Mouse (Mus musculus) megakaryocyte progenitor cell, adult 5-6 weeks (primary cell): Measurements from ENCODE around the gene Olfr961. TPM values are rescaled to one million over a fixed set of nuclear protein-coding genes. Genes with fewer than 3 reads are reported as not detected.

Experiments used
- ATAC-seq: replicated peaks from 2 replicates; pipeline ENCODE4 v1.8.0; 2016; ENCODE audit warnings: mild to moderate bottlenecking, moderate TSS enrichment, inconsistent platforms; ENCODE audit not compliant: poor library complexity
- total RNA-seq, 2 experiments: library from RNA; stranded (forward) in 1 of 2; stranded (reverse) in 1 of 2; fragments of 157-497, 149-512 nt in 1 of 2; fragments of 200-1000 nt in 1 of 2; gene quantifications; 2 replicates each; pipeline versions ENCODE4 v1.2.3 to v1.2.4; 2015 to 2017

Olfr961 gene
- total RNA-seq (2015) (not detected in 2 replicates), total RNA-seq (2017) (not detected in 2 replicates)

DNA sequence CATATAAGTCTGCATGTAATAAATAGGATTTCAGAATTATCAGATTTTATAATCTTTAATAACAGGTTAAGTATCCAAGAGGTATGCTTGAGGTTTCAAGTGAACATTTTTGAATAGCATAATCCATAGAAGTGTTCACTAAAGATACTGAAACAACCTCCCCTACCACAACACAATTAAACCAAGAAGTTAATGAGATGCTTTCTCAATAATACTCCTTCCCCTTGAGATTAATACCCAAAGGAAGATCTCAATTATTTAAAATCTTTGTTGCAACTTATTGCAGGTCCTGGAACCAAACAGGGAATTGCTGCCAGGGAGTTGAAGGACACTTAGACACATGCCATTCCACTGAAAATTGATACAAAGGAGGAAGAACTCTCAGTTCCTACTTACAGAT, at the start of gene Olfr961:
TSS of gene Olfr961 (plus strand) at position 301 of the 400 bp plus-strand sequence.
- no peak for ATAC-seq

DNA sequence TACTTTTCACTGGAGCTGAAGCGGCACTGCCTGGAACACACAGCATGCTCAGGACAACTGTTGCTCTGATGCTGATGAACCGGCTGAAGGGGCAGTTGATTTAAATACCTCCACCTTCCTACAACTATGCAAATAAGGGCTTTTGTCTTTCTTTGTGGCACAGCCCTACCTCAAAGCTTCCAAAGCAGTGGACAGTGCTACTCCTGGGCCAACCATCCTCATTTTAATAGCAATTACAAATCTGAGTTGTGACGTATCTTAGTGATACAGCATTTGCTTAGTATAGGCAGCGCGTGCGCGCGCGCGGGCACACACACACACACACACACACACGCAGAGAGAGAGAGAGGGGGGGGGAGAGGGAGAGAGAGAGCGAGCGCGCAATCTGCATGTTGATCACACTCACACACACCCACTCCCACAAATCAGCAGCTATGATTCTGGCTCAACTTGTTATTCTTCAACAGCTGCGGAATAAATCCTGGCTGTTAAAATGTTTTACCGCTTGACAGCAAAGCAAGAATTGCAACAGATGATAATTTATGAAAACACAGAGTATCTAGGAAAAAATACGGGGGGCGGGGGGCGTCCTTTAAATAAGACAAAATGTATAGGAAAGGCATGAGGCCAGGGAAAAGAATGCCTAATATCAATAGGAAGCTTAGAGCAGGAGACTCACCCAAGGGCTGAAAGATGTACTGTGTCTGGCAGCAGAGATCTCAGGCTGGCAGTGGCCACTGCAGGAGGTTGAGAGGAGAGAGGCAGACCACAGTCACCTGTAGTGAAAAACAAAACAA, 42.2 kb upstream of the Olfr961 start:
- no peak for ATAC-seq

DNA sequence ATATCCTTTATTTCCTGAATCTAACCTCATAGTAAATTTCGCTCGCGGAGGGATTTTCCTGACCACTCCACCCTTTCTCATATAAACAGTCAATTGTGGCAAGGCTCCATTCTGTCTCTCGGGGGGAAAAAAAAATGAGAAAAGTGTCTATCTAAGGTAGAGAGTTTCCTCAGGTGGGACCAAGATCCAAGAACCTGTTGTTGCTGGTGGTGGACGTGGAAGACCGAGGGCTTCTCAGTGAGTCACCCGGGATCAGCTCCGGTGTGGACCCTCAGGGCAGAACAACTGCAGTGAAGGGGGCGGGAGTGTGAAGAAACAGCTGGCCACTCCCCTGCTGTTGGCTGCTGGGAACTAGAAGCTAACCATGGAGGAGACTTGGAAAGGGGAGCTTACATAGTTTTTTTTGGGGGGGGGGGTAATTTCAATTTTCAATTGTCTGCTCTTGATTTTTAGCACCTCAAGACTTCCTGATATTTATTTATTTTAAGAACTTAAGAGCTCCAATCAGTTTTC, 41.5 kb upstream of the Olfr961 start:
- ATAC-seq = no peak

DNA sequence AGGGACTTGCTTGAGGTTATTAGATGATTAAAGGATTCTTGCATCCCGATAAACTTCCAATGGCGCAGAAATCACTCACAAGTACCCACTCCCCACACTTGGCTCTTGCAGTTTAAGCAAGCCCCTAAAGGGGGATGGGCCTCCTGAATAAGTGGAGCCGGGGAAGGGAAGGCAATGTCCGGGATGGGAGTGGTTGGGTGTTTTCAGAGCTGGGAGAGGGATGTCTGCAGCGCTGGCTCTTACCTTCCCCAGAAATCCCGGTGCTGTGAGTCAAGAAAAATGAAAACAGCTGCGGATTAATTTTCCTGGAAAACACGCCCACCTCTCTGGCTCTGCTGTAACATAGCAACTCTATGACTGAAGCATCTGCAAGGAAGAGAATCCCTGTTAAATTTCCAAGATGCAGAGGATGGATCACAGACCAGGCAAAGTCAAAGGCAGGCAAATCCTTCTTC, 40.9 kb upstream of the Olfr961 start, which contains the start of gene AW551984:
TSS of gene AW551984 (minus strand) at position 405 of the 455 bp plus-strand sequence.
- no peak for ATAC-seq

DNA sequence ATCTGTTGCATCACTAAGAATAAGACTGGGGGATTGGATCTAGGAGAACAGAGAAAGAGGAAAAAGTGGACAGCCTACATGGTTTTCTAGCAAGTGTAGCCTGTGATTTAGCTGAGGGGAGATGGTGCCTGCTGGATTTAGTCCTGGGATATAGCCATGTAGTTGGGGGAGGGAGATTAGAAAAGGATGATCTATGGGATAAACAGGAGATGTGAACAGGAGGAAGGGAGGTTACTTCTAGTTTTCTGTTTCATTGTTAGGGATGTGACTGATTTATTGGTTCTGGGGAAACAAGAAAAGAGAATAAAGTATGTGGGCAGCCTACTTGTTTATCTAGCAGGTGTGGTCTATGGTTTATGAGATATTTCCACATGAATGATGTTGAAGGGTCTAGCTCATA, 36.4 kb upstream of the Olfr961 start:
- ATAC-seq = no peak

DNA sequence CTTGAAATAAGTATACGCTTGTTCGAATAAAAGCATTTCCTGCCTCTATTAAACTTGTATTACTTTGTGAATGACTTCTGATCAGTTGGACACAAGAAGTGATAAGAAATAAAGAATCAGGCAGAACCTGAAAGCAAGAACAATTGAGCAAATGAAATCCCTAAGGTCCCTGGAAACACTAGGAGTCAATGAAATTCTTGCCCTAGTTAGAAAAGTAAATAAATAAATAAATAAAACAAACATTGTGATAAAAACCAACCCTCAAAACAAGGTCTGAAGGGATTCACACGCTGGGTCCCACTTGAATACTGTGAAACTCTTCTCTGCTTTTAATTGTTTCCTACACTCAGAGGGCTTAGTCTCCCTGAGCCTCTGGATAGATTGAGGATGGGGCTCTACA, 34.5 kb upstream of the Olfr961 start, which contains the start of gene Olfr148:
TSS of gene Olfr148 (plus strand) at position 301 of the 400 bp plus-strand sequence.
- ATAC-seq = no peak

DNA sequence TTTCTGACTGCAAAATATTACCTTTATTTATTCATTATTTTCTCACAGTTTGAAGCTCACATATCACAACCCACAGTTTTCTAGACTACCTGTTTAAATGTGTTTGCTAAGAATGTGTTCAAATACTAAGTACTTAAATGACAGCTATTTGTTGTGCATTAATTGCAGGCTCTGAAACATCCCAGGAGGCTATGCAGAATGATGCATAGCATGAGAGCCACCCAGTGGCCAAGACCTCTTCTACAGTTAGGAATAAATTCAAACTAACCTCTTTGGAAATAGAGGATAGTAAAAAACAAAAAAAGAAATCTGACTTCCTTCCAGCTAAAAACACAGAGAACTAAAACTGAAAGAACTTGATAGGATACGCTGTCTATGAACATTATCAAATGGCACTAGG, 32.9 kb upstream of the Olfr961 start:
- no peak for ATAC-seq

DNA sequence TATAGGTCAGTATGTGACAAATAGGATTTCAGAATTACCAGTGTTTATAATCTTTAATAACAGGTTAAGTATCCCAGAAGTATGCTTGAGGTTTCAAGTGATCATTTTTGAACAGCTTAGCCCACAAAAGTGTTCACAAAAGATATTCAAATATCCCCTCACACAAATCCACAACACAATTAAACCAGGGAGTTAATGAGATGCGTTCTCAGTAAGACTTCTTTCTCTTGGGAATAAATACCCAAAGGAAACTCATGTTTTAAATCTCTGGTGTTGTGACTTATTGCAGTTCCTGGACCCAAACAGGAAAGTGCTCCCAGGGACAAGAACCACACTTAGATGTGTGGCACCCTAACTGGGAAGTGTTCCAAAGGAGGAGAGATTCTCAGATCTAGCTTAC, 23.8 kb upstream of the Olfr961 start, which contains the start of gene Olfr960:
TSS of gene Olfr960 (plus strand) at position 301 of the 400 bp plus-strand sequence.
- no peak for ATAC-seq

DNA sequence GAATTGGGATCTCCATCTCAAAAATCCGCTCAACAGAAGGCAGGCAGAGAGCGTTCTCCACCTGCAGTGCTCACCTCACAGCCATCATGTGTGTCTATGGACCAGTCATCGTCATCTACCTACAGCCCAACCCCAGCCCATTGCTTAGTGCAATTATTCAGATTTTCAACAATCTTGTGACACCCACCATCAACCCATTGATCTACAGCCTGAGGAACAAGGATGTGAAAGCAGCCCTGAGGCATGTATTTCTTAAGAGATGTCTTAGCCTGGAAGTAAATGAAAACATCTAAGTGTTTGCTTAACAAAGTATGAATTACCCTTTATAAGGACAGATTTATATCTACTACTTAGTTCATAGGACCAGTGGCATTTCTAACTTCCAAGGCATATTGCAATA, 21.1 kb upstream of the Olfr961 start:
- no peak; the same call in 1 of the 2 replicates for ATAC-seq

DNA sequence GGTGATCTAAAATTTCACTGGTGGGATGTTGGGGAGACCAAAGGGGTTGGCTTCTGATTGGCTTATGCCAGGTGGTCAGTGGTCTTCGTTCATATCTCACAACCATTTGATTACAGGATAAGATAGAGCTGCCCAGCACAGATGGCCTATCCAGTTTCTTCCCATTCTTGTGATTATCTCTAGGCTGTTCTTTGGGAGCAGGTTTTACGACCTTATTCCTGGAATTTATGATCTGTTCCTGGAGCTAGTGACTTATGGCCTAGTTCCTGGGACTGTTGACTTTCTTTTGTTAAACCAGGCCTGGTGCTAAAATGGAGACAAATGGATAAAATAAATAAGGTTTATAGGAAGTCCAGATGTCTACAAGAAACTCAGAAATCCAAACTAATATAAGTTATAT, 20.2 kb upstream of the Olfr961 start:
- no peak for ATAC-seq

DNA sequence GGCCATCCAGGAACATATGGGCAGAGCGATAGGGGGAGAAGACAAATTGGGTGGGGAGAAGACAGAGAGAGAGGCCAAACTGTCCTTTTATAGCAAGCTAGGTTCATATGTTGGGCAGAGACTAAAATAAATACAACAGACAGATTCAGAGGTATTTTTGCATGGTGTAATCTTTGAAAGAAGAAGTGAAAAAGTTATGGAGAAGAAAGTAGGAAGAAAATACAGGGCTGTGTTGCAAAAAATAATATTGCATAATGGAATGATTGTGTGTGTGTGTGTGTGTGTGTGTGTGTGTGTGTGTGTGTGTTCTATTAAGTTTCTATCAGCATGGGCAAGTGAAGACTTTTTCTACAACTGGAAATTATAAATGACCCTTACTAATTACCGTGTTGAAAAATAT, 15.8 kb upstream of the Olfr961 start:
- peak; percentile 86 for ATAC-seq

DNA sequence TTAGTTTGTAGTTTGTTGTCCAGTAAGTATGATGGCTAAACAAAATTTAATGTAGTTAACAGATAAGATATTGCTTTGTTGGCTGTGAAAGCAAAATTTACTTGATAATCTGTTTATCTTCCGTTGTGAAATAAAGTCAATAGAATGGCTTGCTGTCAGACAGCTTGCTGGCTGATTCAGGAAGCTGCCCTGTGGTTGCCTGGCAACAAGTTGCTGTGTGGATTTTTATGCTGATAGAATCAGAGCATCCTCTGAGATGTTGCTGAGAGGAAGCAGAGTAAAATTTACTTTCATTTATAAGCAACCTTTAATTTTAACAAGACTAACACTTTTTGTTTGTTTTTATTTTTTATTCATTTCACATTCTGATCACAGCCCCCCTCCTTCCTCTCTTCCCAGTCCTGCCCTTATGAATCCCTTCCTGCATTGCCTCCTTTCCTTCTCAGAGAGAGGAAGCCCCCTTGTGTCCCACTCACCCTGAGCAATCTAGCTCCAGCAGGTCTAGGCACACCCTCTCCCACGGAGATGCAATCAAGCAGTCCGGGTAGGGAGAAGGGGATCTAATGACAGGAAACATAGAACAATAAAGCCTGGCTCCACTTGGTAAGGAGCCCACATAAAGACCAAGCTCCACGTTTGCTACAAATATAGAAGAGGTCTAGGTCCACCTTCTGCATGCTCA, 10.8 kb upstream of the Olfr961 start:
- no peak for ATAC-seq

DNA sequence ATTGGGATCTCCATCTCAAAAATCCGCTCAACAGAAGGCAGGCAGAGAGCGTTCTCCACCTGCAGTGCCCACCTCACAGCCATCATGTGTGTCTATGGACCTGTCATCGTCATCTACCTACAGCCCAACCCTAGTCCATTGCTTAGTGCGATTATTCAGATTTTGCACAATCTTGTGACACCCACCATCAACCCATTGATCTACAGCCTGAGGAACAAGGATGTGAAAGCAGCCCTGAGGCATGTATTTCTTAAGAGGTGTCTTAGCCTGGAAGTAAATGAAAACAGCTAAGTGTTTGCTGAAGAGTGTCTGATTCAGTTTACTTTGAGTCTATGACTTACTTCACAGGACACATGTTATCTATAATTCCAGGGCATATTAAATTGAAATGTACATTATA, 2.5 kb downstream of the Olfr961 start:
- 0 out of 2 replicates have a peak, but pooled peaks have one; percentile 23 for ATAC-seq

DNA sequence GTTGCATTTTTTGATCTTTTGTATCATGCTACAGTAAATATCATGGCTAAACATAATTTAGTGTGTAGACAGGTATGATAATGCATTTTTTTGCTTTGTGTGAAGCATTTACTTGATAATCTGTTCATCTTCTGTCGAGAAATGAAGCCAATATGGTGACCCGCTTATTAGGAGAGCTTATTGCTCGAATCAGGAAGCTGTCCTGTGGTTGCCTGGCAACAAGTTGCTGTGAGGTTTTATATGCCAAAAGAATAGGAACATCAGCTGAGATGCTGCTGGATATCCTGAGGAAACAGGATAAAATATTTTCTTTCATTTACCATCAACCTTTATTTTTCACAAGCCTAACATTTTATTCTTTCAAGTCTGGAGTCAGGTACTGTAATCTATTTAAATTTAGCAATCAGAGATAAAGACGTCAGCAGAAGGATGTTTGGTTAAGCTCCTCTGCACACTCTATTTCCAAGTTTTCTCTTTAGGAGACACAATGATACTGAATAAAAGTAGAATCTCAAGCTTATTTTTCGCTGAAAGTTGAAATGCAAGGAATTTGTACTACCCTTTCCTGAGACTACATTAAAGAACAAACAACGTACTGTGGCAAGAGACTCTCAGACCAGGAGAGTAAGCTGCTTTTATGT, 10.0 kb downstream of the Olfr961 start:
- no peak for ATAC-seq

DNA sequence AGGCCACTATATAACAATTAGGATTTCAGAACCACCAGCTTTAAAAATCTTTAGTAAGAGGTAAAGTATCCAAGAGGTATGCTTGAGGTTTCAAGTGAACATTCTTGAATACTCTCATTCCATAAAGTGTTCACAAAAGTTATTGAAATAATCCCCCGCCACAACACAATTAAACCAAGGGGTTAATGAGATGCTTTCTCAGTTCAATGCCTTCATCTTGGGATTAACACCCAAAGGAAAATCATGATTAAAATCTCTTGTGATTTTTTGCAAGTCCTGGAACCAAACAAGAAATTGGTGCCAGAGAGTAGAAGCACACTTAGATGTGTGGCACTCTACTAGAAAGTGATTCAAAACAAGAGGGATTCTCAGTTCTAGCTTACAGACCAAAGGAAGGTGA, 22.0 kb downstream of the Olfr961 start, which contains the start of gene Olfr963:
TSS of gene Olfr963 (plus strand) at position 301 of the 400 bp plus-strand sequence.
- ATAC-seq = no peak

DNA sequence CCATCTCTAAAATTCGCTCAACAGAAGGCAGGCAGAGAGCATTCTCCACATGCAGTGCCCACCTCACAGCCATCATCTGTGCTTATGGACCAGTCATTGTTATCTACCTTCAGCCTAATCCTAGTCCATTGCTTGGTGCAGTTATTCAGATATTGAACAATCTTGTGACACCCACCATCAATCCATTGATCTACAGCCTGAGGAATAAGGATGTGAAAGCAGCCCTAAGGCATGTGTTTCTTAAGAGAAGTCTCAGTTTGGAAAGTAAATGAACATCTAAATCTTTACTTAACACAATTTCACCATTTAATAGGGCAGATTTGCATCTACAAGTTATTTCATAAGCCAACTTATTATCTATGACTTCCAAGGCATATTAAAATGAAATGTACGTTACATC, 24.8 kb downstream of the Olfr961 start:
- ATAC-seq = no peak

DNA sequence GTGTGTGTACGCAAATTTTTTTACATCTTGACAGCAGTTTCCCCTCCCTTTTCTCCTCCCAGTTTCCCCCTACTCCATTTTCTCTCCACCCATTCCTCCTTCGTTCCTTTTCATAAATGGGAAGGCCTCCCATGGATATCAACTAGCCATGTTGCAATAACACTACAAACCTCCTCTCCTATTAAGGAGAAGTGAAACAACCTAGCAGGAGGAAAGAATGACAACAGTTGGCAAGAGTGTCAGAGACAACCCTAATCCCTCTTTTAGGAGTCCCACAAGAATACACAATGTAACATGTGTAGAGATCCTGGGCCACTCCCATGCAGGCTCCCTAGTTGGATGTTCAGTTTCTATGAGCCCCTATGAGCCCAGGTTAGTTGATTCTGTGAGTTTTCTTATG, 29.9 kb downstream of the Olfr961 start:
- peak; percentile 92 for ATAC-seq

DNA sequence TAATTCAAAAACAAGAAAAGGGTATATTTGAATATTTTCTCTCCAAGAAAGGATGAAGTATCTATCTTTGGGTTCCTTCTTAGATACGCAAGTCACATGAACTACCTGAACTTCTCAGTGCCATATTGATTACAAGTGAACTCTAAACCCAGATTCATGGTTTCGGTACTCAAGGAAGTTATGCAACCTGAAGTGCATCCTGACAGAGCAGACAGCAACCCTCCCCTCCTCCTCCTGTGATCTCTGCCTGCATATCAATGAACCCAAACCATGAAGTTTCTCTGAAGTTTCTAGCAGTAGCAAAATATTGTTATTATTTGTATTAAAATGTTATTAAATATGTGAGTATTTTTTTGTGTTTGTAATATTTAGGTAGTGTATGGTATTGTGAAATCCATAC, 33.7 kb downstream of the Olfr961 start:
- ATAC-seq = peak; percentile 49; the same call in 1 of the 2 replicates

DNA sequence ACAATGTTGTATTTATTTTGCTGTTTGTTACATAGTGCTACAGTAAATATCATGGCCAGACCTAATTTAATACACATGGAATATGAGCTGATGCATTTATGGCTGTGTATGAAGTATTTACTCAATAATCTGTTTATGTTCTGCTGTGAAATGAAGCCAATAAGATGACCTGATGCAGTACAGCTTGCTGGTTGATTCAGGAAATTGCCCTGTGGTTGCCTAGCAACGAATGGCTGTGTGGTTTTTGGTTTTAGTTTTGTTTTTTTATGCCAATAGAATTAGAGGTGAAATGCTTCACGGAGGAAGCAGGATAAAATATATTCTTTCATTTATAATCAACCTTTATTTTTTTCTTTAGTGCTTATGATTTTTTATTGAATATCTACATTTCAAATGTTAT, 34.4 kb downstream of the Olfr961 start:
- peak; percentile 70 for ATAC-seq
